Mouse (Mus musculus): Measurements from ENCODE around the gene Hdgfl3. TPM values are rescaled to one million over a fixed set of nuclear protein-coding genes. Genes with fewer than 3 reads are reported as not detected.

Hdgfl3 gene
- total RNA-seq (2021) = 1 to 10 TPM; 3.7 to 4.3 TPM
- long read RNA-seq, experiment 1, full-length matches to known transcripts = 3 of 4 reads
- long read RNA-seq, experiment 1, partial matches to known transcripts = 0 of 4 reads
- long read RNA-seq, experiment 1, other reads (novel, unspliced or antisense) = 1 of 4 reads
- long read RNA-seq, experiment 2, full-length matches to known transcripts = 6 of 7 reads
- long read RNA-seq, experiment 2, partial matches to known transcripts = 0 of 7 reads
- long read RNA-seq, experiment 2, other reads (novel, unspliced or antisense) = 1 of 7 reads

DNA sequence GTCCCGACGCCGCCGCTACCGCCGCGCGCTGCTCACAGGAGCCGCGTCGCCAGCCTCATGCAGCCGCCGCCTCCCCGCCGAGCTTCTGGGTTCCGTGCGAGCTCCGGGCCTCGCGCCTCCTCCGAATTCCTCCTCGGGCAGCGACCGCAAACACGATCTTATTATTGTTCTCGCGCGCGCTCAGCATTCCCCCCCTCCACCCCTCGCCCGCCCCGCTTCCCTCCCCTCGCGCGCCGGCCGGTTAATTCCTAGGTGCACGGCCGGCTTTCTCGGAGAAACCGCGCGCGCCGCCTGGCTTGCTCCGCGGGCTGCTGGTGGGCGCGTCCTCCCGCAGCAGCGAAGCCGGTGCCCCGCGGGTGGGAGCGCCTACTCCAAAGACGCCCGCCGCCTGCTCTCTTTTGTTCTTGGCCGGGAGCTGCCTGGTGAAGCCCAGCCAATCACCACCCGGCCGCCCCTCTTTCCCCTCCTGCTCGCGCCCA is at the start of gene Hdgfl3:
Hdgfl3 (minus strand) TSS at position 207 of the 479 bp plus-strand sequence.
- DNase-seq = peak; percentile 88
- intact Hi-C loops (cut with DNase I; ENCODE audit: low total_unique reads) = no loop called here

DNA sequence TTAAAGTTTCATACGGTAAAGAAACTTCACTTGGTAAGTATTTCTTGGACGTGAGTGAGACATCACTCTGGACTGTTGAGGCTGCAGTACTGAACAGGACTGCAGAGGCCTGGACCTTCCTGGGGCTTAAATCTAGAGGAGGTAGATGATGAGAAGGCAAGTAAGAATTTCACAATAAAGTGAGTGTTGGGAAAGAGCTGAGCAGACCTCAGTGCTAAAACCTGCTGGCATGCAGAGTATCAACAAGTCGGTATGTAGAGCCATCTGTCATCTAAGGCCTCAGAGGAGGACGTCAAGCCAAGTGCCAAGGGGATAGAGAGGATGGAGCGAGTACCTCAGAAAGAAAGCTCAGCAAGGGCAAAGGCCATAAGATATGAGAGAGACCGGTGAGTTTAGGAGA is 49.4 kb upstream of the Hdgfl3 start:
- no peak for DNase-seq
- intact Hi-C loops (cut with DNase I; ENCODE audit: low total_unique reads) = no loop called here

DNA sequence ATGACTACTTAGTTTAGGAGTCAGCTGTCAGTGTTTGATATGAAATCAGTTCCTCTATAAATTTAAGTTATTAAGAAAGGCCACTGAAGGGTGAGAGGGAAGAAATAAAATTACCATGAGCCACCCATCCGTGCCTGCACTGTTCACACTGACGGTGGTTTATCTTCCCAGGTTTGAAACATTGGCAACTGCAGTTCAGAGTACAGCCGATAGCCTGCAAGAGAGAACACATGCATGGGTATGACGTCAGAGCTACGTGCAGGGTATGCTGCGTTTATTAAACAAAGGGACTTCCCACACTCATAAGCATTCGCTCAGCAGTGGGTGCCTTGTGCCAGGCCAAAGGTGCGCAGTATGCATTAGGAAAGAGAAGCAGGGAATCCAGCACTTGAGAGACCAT is 44.0 kb upstream of the Hdgfl3 start:
- intact Hi-C loops (cut with DNase I; ENCODE audit: low total_unique reads) = no loop called here
- DNase-seq = no peak

DNA sequence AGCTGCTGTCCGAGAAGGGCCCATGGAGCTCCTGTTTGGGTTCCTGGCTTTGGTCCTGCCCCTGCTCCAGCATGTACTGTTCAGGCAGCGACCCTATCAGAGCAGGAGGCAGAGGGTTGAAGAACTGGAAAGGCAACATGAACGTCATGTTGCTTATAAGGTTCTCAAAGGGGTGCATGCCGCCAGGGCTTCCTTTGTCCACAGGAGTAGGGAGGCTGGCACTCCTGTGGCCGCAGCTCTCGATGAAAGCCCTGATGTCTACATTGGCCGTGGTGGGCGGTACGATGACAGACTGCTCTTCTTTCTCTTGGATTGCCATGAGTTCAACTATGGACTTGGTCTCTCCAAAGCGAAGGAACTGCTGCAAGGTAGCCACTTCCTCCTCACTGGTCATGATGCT is 40.3 kb upstream of the Hdgfl3 start:
- no peak for DNase-seq
- intact Hi-C loops (cut with DNase I; ENCODE audit: low total_unique reads) = no loop called here

DNA sequence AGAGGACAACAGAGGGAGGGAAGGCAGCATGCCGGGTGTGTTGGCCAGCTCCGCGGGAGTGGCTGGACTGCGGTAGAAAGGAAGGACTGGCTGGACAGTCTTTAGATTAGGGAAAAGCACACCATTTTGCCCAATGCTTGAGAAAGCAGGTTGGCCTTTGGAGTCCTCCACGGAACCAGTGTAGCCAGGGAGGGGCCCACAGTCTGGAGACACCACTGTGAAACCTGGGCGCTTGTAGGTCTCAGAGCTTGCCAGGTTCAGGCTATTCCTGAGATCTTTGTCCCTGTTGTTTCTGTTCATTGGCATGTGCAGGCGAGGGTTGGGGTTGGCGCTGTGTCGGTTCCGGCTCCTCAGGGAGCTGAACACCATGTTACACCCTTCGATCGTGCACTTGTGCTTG is 39.7 kb upstream of the Hdgfl3 start:
- DNase-seq = no peak
- intact Hi-C loops (cut with DNase I; ENCODE audit: low total_unique reads) = no loop called here

DNA sequence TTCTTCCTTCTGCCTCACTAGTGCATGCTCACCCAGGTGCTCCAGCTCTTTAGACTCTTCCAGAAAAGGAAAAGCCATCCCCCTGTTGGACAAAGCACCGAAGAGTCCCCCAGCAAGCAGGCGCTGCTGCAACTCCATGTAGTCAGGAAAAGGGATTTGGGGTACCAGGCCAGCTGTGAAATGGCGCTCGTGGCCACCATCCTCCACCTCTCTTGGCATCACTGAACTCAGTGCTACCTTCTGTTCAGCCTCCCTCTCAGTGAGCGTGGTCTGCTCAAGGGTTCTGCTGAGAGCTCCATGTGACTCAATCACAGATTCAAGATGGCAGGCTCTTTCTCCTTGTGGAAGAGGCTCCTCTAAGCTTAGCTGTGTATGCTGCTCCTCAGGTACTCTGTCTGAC is 39.1 kb upstream of the Hdgfl3 start:
- intact Hi-C loops (cut with DNase I; ENCODE audit: low total_unique reads) = no loop called here

DNA sequence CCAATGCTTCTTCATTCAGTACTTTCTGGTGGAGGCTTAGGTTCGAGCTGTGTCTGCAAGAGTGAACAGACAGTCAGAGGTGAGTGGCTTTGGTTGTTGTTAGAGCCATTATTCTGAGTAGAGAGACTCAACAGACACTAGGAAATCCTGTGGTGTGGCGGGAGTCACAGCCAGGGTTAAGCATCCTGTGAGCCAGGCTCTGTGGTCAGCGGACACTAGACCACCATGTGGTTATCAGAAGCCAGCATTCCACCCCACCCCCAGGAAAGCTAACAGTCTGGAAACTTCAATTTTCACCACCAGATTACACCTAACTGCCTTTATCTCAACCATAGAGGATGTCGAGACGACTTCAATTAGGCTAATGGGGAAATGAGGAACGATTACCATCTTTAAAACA is 34.7 kb upstream of the Hdgfl3 start:
- no peak for DNase-seq
- intact Hi-C loops (cut with DNase I; ENCODE audit: low total_unique reads) = no loop called here

More for the DNA sequence above, 39.1 kb upstream of the Hdgfl3 start:
- no peak for DNase-seq

DNA sequence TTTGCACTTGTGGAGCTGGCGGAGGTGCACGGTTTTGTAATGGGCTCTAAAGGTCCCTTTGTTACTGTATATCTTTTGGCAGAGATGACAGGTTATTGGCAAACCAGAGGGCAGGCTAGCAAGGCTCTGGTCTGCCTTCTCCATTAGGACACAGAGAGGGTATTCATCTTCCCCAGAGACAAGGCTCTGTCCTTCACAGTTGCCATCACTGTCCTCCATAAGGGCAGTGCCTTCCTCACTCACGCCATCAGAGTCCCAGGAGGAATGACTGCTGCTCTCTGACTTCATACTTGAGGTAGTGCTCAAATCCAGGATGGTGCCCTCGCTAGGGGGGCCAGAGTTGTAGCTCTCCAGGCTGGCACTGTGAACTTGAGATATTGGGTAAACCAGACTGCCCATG is 34.2 kb upstream of the Hdgfl3 start:
- intact Hi-C loops (cut with DNase I; ENCODE audit: low total_unique reads) = no loop called here
- DNase-seq = no peak

DNA sequence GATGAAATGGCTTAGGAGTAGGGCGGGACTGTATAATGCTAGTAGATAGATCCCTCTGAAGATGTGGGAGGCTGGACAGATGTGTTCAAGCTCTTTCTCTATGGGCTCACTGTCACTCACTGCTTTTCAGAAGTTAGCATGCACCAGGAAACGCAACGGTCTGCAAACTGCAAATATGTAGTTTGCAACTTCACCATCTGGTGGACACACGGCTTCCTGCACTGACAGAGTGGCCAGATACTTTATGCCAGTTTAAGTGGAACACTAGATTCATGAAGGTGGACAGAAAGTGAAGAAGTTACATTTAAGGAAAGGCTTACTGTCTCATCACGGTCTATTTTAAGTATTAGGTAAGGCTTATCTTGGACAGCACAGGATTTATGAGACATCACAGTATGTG is 31.9 kb upstream of the Hdgfl3 start:
- intact Hi-C loops (cut with DNase I; ENCODE audit: low total_unique reads) = no loop called here

DNA sequence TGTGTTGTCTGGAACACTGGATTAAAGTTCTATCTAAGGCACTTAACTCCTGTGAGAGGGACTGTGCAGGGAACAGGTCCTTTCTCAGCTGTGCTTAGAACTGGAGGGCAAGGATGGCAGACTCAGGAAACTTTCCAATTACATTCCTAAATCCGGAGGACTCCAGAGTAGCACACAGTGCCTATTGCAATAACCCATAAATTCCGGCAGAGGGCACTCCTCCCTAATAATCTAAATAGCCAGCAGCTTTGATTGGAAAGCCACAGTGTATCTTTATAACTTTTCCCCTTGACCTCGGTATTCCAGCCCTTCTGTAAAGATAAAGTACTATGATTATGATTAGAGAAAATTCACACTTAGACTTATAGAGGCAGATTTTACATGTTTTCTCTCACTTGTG is 25.4 kb upstream of the Hdgfl3 start:
- no peak for DNase-seq
- intact Hi-C loops (cut with DNase I; ENCODE audit: low total_unique reads) = loop anchor here (2.0 to 5.0 kb wide), 2 partner anchors 158 to 313 kb away; no protein-coding TSS in a partner anchor

More for the DNA sequence above, 31.9 kb upstream of the Hdgfl3 start:
- DNase-seq = no peak

DNA sequence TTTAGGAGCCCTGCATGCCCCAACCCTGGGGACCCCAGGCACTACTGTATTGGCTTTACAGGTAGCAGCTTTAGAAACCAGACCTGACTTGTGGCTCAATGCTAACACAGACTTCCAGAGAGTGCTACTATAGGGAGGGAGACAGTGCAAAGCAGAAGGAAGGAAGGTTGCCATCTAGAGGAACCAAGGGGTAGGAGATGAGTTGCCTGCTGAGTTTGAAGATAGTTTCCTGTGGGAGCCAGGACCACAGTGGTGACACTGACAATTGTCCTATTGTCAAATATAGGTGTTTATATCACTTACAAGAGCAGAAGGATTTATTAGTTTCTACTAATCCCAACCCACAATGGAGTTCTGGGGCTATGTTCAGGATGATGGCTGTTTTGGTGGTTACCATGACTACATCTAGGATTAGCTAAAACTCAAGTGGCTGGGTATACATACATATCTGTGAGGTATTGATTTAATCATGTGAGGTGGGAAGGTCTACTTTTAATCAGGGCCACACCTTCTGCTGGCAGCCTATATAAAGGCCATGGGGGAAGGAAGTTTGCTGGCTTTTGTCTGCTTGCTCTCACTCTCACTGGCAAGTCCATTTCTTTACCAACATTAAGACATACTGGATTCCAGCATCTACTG is 20.1 kb upstream of the Hdgfl3 start:
- intact Hi-C loops (cut with DNase I; ENCODE audit: low total_unique reads) = no loop called here
- no peak for DNase-seq

DNA sequence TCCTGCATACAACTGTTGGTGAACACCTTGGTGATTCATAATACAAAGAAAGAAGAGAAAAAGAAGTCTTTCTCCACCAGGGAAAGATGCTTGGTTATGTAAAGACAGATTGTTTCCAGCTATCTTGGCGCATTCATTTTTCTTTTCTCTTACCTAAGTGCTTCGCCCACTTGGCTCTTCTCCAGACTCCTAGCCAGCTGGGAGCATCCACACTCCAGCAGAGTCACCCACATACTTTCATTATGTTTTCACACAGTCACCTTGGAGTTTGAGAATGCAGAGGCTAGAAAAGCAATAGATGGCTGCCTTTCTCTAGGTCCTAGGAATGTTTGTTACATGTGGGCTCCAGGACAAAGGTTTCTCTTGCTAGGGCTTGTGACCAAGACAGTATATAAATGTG is 16.2 kb upstream of the Hdgfl3 start:
- intact Hi-C loops (cut with DNase I; ENCODE audit: low total_unique reads) = no loop called here
- no peak for DNase-seq

DNA sequence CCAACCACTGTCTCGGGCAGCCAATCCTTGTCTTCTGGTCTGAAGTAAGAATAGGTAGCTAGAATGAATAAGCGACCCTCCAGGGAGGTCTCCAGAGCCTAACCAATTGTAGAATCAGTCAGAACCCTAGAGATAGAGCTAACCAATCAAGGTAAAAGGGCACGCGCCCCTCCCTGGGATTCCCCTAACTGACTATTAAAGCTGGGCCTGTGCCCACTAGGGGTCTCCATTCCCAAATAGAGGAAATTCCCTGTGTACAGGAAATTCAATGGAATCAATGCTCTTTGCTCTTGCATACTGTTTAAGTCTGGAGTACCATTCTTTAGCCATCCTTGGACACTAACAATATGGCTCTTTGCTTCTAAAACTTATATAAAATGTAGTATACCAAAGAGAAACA is 11.1 kb upstream of the Hdgfl3 start:
- DNase-seq = no peak
- intact Hi-C loops (cut with DNase I; ENCODE audit: low total_unique reads) = no loop called here

DNA sequence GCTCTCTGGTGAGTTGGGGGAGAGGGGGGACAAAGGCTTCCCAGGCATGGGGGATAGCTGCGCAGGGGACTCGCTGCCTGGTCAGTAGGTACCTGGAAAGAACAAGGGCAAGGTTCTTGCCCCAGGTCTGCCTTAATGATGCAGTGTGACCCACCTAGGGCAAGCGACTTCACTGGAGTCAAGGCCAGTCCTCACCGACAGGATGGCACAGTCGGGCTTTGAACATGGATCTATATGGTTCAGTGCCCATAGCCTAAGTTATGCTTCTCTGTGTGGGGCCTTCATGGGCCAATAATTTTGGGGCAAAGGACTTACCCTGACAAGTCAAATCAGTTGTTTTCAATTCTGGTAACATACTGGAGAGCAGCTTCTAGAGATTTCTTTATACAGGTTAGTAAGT is 533 bp upstream of the Hdgfl3 start:
- DNase-seq = no peak
- intact Hi-C loops (cut with DNase I; ENCODE audit: low total_unique reads) = no loop called here

DNA sequence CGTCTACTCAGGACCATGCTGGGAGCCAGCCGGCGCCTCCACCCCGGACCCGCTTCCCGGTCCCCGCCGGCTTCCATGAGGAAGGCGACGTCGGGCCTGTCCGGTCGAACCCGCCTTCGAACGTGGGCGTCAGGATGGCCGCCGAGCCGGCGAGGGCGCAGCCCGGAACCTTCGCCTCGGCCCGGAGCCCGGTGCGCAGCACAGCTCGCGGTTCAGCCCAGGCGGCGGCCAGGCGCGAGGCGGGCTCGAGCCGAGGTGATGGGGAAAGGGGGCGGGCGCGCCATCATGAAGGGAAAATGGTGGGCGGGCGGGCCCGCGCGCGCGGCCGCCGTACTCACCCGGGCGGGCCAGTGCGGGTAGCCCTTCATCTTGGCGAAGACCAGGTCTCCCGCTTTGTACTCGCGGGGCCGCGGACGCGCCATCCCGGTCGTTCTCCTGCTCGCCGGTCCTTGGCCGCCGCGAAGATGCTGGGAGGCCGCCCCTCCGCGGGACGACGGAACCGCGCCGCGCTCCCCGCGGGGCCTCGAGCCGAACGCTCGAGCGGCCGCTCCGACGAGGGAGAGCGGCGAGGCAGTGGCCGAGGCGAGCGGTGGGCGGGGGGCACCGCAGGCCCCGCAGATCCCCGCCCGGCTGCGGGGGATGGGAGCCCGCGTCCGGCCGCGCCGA is 539 bp downstream of the Hdgfl3 start:
- intact Hi-C loops (cut with DNase I; ENCODE audit: low total_unique reads) = no loop called here
- peak; percentile 75 for DNase-seq

DNA sequence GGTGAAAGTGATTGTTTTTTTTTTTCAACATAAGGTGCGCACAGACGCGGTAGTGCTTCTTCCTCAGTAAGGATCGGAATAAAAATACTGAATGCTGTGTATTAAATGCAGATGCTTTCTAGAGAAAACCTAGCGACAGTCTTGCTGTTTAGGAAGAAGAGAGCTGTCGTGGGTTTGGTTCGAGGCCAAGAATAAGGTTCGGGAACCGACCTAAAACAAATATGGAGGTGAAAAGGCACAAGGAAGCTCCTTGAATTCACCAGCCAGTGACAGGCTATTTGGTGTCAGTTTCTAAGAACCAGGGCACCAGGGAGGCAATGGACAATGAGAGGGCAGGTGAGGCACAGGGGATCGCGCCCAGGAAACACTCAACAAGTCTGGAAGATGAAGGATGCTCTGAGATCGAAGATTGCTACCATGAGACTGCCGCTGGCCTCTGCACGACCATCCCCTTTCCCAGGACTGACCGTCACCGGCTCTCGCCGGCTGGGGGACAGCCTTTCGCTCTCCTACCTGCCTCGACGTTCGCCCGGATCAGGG is 1.1 kb downstream of the Hdgfl3 start:
- no peak for DNase-seq
- intact Hi-C loops (cut with DNase I; ENCODE audit: low total_unique reads) = no loop called here

DNA sequence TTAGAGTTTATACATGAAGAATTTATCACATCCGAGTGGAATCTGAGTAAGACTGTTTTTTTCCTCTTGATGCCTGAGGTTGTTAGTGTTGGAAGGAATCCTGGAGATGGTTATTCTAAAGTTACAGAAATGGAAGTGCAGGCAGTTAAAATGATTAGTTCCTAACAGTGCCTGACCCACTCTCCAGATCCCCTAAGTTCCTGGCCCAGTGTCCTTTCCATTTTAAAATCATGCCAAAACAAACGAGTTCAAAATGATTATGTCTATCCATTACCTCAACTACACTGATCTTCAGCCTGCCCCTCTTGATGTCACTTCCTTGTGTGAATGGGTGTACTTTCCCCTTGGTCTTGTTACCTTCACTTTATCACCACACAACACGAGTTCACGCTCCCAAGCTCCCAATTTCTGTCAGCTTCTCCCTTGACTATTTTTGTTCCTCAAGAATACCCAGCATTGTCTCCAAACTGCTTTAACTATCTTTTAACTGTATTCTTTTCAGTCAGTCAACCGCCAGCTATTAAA is 1.7 kb downstream of the Hdgfl3 start:
- intact Hi-C loops (cut with DNase I; ENCODE audit: low total_unique reads) = no loop called here
- no peak for DNase-seq

DNA sequence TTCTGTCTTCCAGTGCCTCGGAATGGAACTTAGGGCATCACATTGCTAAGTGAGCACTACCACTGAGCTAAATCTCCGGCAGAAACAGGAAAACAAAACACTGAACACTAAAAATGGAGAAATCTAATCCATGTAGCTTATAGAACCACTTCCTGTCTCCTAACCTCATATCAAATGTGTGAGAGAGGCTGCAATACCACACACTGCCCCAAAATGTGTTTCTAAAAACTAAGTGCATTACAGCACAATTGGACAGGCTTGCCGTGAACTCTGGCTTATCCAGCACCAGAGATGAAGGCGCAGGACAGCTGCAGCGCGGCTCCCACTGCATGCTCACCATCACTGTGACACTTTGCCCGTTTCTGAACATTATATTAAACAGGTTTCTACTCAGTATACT is 5.3 kb downstream of the Hdgfl3 start:
- no peak for DNase-seq
- intact Hi-C loops (cut with DNase I; ENCODE audit: low total_unique reads) = no loop called here

DNA sequence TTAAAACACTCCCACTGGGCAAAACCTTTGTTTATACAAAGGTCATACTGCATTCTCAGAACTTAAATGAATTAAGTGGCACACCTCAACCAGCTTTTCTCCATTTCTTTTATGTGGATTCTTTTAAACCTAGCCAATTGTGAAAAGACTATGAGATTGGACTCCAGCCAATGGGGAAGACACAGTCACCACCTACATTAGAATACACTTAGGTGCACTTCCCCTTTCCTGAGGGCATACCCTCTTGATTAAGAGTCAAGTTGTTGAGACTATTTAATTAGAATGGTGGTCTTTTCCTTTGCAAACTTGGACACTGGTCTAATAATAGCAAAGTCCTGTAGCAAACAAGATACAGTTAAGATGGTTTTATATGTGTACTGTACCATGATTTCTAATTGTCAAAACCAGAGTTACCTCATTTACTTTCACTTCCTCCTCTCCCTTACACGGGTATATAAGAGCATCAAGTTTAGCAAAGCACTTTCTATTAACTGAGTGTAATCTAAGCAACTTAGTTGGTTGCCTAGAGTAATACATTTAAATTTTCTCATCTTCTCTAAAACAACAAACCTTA is 12.8 kb downstream of the Hdgfl3 start:
- no peak for DNase-seq
- intact Hi-C loops (cut with DNase I; ENCODE audit: low total_unique reads) = no loop called here

DNA sequence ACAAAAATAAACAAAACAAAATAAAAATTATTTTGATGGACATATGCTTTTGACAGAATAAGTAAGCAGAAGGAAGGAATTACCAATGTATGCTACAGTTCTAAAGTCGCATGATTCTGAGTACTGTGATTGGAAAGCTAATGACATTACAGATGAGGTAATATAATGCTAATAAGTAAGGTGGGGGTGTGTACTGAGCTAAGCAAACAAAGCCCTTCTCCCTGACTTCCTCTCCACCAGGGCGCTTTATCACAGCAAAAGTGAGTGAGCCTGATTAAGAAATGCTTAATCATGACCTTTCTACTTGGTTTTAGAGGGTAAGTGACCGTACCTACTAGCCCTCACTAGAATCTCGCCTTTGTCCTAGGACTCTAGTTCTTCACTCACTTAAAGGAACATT is 14.0 kb downstream of the Hdgfl3 start:
- intact Hi-C loops (cut with DNase I; ENCODE audit: low total_unique reads) = no loop called here
- no peak for DNase-seq
